Mouse (Mus musculus) ES-E14 (cell line): ENCODE data around the gene Dscam. TPM values are rescaled to one million over a fixed set of nuclear protein-coding genes. Genes with fewer than 3 reads are reported as not detected.

Source experiments
- DNase-seq: peaks from one replicate; pipeline ENCODE4 v3.0.0-alpha.2; 2013; ENCODE audit warnings: low read depth, low spot score
- H3K27ac ChIP-seq: 2 replicates; pipeline ENCODE4 v1.5.1; 2012; ENCODE audit warnings: low read depth, mild to moderate bottlenecking, low read length, moderate library complexity, mixed read lengths; ENCODE audit not compliant: poor library complexity, insufficient read depth, severe bottlenecking
- H3K36me3 ChIP-seq: 2 replicates; pipeline ENCODE4 v1.6.1; 2012; ENCODE audit warnings: mild to moderate bottlenecking, low read length, moderate library complexity, mixed read lengths; ENCODE audit not compliant: control insufficient read depth, poor library complexity, insufficient read depth, severe bottlenecking
- H3K4me1 ChIP-seq, 2 experiments: fragments of 150-350 bp in 1 of 2; sonication (generic) in 1 of 2; 2 replicates each; pipeline ENCODE4 v1.6.1; 2012; ENCODE audit warnings: low read length in 2 of 2, mild to moderate bottlenecking in 1 of 2, mixed read lengths in 1 of 2; ENCODE audit not compliant: control insufficient read depth in 2 of 2, insufficient read depth in 2 of 2, poor library complexity in 1 of 2
- H3K4me3 ChIP-seq, 2 experiments: fragments of 150-350 bp in 1 of 2; sonication (generic) in 1 of 2; 2 replicates each; pipeline ENCODE4 v1.5.1; 2012; ENCODE audit warnings: low read length in 2 of 2, low read depth in 1 of 2, mild to moderate bottlenecking in 1 of 2, mixed read lengths in 1 of 2; ENCODE audit not compliant: insufficient read depth in 1 of 2, poor library complexity in 1 of 2, severe bottlenecking in 1 of 2
- H3K9ac ChIP-seq: 2 replicates; pipeline ENCODE4 v1.6.1; 2012; ENCODE audit warnings: low read depth, mild to moderate bottlenecking, low read length, mixed read lengths; ENCODE audit not compliant: poor library complexity, insufficient read depth, severe bottlenecking
- H3K9me3 ChIP-seq: fragments of 150-350 bp; sonication (generic); 2 replicates; pipeline ENCODE4 v1.6.1; 2012; ENCODE audit warnings: low read depth, mild to moderate bottlenecking, low read length; ENCODE audit not compliant: control insufficient read depth, insufficient read depth
- CHD2 ChIP-seq: IDR thresholded peaks from 2 replicates; pipeline ENCODE4 v1.6.1; 2014; ENCODE audit warnings: mild to moderate bottlenecking, low read depth, low read length, inconsistent platforms
- HCFC1 ChIP-seq: IDR thresholded peaks from 2 replicates; pipeline ENCODE4 v1.6.1; 2012; ENCODE audit warnings: low read length, inconsistent platforms, borderline replicate concordance; ENCODE audit not compliant: insufficient read depth
- MAFK ChIP-seq: IDR thresholded peaks from 2 replicates; pipeline ENCODE4 v1.6.1; 2014; ENCODE audit warnings: mild to moderate bottlenecking, low read depth, low read length, inconsistent platforms; ENCODE audit not compliant: insufficient read depth
- ZC3H11A ChIP-seq: IDR thresholded peaks from 2 replicates; pipeline ENCODE4 v1.6.1; 2012; ENCODE audit warnings: low read depth, mild to moderate bottlenecking, inconsistent platforms, low read length, borderline replicate concordance
- ZNF384 ChIP-seq: IDR thresholded peaks from 2 replicates; pipeline ENCODE4 v1.6.1; 2012; ENCODE audit warnings: low read depth, low read length, inconsistent platforms
- in situ Hi-C, 2 experiments: fragments of 600-800 bp; cut with MboI; formaldehyde crosslinking; loops; one replicate each; pipeline ENCODE4 v1.15.1; 2025; ENCODE audit warnings: low sequenced_read_pairs in 2 of 2, inconsistent platforms in 1 of 2; ENCODE audit not compliant: unreplicated experiment in 2 of 2
- total RNA-seq: library from RNA; depleted of rRNA; stranded (reverse); fragments of 300-350 nt; gene quantifications from 2 replicates; pipeline ENCODE4 v1.2.3, GENCODE M21; 2012

The Dscam gene
- total RNA-seq, 1 experiment: 0.04 TPM

DNA sequence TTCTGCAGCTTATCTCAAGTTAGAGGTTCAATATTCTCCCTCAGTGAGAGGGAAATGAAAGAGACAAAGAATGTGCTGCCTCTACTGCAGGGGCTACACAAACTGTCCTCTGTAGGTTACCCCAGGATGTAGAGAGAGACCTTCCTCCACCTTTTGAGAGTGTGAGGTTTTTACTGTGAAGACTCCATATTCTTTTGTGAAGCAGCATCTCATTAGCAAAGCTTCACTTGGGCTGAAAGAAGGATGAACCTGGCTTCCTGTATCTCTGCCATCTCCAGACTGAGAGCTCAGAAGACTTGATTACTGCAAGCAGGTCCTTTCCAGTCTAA lies 163.7 kb downstream of the Dscam start:
- Histone ChIP-seq H3K9ac (no peak overlapping the region), H3K4me3 (no peak overlapping the region), H3K9me3 (no peaks in the 10 kb centered on the region), H3K27ac (no peak overlapping the region), H3K4me1 (no peaks in the 10 kb centered on the region), H3K36me3 (no peaks in the 10 kb centered on the region)
- DNase-seq: no peak
- no peak for TF ChIP-seq MAFK
- no peak for TF ChIP-seq CHD2
- no peak for TF ChIP-seq ZNF384
- no peak for TF ChIP-seq HCFC1
- no peak for TF ChIP-seq ZC3H11A
- in situ Hi-C loops: no loop called here

DNA sequence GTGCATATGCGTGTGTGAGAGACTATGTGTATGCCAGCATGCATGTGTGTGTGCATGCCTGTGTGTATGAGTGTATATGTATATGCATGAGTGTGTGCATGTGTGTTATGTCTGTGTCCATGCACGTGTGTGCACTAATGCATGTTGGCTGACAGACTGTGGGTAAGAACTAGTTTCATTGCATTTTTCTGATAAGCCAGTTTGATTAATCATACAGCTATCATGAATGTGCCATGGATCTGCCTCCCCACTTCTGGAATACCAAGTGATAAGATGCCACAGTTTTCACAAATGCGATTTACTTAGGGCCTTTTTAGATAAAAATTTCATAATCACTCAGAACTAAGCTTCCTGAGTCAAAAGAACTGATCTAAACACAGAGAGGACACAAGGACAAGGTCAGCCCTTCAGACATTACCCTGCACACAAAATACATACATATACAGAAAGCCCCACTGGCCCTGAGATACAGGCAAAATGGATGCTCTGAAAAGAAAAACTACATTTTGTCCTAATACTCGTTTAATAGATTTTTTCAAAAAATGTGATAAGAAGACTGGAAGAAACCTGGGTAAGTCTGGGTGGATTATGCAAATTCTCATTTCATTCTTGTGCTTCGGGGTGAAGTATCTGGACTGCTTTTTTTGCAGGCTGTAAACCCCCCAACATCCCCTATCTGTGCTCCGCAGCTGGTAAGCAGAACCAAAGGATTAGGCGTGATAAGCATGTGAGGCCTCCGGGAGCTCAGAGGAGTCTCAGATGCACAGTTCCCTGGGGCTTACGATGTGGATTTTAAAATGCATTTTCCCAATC lies 164.3 kb downstream of the Dscam start:
- DNase-seq: no peak
- H3K27ac ChIP-seq: no peak overlapping the region
- in situ Hi-C loops: no loop called here

DNA sequence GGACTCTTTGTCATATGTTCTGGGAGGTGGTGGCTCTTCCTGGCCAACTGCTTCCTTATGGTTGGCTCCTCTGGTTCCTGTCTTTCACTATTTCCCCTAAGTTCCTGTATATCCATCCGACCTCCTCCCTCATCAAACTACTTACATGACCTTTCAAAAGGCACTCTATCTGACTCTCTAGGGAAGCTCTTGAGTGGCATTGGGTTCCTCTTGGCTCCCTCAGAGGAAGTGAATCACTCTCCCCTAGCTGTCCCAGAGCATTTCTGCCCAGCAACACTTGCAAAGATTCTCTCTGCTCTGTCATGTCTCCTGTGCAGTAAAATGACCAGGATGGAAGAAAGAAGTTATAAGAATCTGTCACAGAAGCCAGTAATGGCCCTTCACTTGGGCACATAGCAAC lies 166.6 kb downstream of the Dscam start:
- TF ChIP-seq CHD2 (no peak), HCFC1 (no peak), MAFK (no peak), ZNF384 (no peak), ZC3H11A (no peak)
- Histone ChIP-seq H3K27ac (no peak overlapping the region), H3K9ac (no peak overlapping the region), H3K9me3 (no peaks in the 10 kb centered on the region), H3K36me3 (no peaks in the 10 kb centered on the region), H3K4me1 (no peaks in the 10 kb centered on the region), H3K4me3 (no peak overlapping the region)
- DNase-seq: no peak
- in situ Hi-C loops: no loop called here

More for the DNA sequence above, 164.3 kb downstream of the Dscam start:
- Histone ChIP-seq H3K4me3 (no peak overlapping the region), H3K9ac (no peak overlapping the region), H3K9me3 (no peaks in the 10 kb centered on the region), H3K36me3 (no peaks in the 10 kb centered on the region), H3K4me1 (no peaks in the 10 kb centered on the region)
- no peak for TF ChIP-seq MAFK
- TF ChIP-seq HCFC1: no peak
- TF ChIP-seq CHD2: no peak
- no peak for TF ChIP-seq ZNF384
- no peak for TF ChIP-seq ZC3H11A

DNA sequence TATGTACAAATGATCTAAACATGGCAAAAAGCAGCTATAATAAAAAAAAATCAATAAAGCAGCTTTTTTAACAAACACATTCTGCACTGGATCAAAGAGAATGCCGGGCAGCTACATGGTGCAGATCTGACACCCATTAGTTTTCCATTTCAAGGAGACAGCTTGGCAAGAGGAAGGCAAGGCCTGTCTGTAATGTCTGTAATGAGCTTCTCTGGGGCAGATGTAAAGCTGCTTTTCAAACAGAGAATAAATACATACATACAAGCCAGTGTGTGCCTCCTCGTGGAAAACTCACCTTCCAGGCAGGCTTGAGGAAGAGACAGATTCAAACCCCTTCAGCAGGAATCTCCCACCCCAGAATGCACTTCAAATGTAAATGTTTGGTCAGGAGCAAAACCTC lies 167.7 kb downstream of the Dscam start:
- no peak overlapping the region for H3K27ac ChIP-seq
- in situ Hi-C loops: no loop called here
- no peaks in the 10 kb centered on the region for H3K36me3 ChIP-seq
- no peaks in the 10 kb centered on the region for H3K9me3 ChIP-seq
- no peak overlapping the region for H3K9ac ChIP-seq
- TF ChIP-seq HCFC1: no peak
- no peaks in the 10 kb centered on the region for H3K4me1 ChIP-seq
- H3K4me3 ChIP-seq: no peak overlapping the region
- no peak for DNase-seq

DNA sequence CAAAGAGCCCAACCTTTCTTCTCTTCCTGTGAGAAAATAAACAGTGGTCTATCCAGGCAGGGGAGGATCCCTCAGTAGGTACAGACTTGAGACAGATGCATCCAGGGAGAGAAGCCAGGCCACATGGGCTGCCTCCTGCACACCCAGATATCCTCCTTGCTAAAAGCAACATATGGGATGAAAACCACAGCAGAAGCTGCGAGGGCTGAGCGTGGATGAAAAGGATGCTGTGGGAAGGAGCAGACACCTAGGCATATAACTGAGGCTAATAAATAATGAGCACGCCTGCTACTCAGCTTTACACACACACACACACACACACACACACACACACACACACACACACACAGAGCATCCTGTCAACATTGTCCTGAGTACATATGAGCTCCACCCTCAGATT lies 168.4 kb downstream of the Dscam start:
- Histone ChIP-seq H3K27ac (no peak overlapping the region), H3K36me3 (no peaks in the 10 kb centered on the region), H3K9ac (no peak overlapping the region), H3K4me1 (no peaks in the 10 kb centered on the region), H3K9me3 (no peaks in the 10 kb centered on the region), H3K4me3 (no peak overlapping the region)
- in situ Hi-C loops: no loop called here
- TF ChIP-seq HCFC1 (no peak), MAFK (no peak), ZNF384 (no peak), CHD2 (no peak), ZC3H11A (no peak)
- no peak for DNase-seq
